Mouse (Mus musculus) limb, embryonic 11.5 days (tissue): ENCODE data around the gene Ankrd33b. TPM values are rescaled to one million over a fixed set of nuclear protein-coding genes. Genes with fewer than 3 reads are reported as not detected.

Source experiments
- ATAC-seq: fragments of 200-750 bp; cut with Nextera tagmentation; 2 replicates; pipeline ENCODE4 v1.8.0; 2017; ENCODE audit warnings: low read depth; ENCODE audit not compliant: insufficient number of reproducible peaks, low FRiP score, low TSS enrichment
- DNase-seq: peaks from one replicate; pipeline ENCODE4 v3.0.0-alpha.2; 2015; ENCODE audit warnings: low spot score
- H3K27ac ChIP-seq: fragments of 300-500 bp; sonication (generic); replicated peaks from 2 replicates; pipeline ENCODE4 v1.5.1; 2014; ENCODE audit warnings: low read depth, mild to moderate bottlenecking, low read length
- H3K27me3 ChIP-seq: fragments of 300-500 bp; sonication (generic); 2 replicates; pipeline ENCODE4 v1.6.1; 2014; ENCODE audit warnings: mild to moderate bottlenecking, low read length, mixed read lengths; ENCODE audit not compliant: control insufficient read depth, insufficient read depth
- H3K36me3 ChIP-seq: fragments of 300-500 bp; sonication (generic); 2 replicates; pipeline ENCODE4 v1.6.1; 2014; ENCODE audit warnings: mild to moderate bottlenecking, low read length, moderate library complexity, mixed read lengths; ENCODE audit not compliant: control insufficient read depth, insufficient read depth
- H3K4me1 ChIP-seq: fragments of 300-500 bp; sonication (generic); 2 replicates; pipeline ENCODE4 v1.6.1; 2014; ENCODE audit warnings: low read length, mixed read lengths; ENCODE audit not compliant: control insufficient read depth, insufficient read depth
- H3K4me2 ChIP-seq: fragments of 300-500 bp; sonication (generic); 2 replicates; pipeline ENCODE4 v1.6.1; 2014; ENCODE audit warnings: low read depth, mild to moderate bottlenecking, moderate library complexity; ENCODE audit not compliant: severe bottlenecking
- H3K4me3 ChIP-seq: fragments of 300-500 bp; sonication (generic); 2 replicates; pipeline ENCODE4 v1.5.1; 2014; ENCODE audit warnings: low read depth, low read length
- H3K9ac ChIP-seq: fragments of 300-500 bp; sonication (generic); 2 replicates; pipeline ENCODE4 v1.6.1; 2014; ENCODE audit warnings: mild to moderate bottlenecking, low read length
- H3K9me3 ChIP-seq: fragments of 300-500 bp; sonication (generic); 2 replicates; pipeline ENCODE4 v1.6.1; 2016; ENCODE audit warnings: low read length; ENCODE audit not compliant: control insufficient read depth
- WGBS: fragments of 180-500 bp; shearing (Covaris S2); extraction: QIAGEN DNeasy Blood & Tissue Kit; methylation state at CpG from one replicate; pipeline ENCODE4 v1.1.7; 2014; 5-methylcytosine and 5-hydroxymethylcytosine counted together
- polyA plus RNA-seq: library from polyadenylated mRNA; unstranded; fragments of >200 nt; fragmentation: Nextera tagmentation; extraction: Ambion mirVana; gene quantifications from 2 replicates; pipeline ENCODE4 v1.2.1, GENCODE M21; 2014

Gene Ankrd33b
- polyA plus RNA-seq, 1 experiment from 2014 or later: 0.36 TPM

DNA sequence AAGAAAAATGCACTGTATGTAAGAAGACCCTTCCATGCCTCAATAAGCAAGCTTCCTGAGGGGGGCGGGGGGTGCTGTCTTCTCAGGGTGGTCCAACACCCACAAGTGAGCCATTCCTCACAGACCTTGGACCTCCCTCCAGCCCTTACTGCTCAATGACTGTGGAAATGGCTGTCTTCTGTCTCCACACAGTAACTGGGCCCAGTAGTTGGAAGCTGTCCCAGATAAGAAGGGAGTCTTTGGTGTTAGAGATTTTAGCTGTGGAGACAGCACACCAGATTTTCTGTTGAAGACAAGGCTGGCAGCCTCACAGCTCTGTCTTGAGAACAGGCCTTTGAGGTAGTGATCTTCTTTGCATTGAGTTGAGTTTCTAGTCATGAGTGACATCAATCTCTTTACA is 110.2 kb downstream of the Ankrd33b start:
- H3K27ac ChIP-seq: no peak overlapping the region
- WGBS: 84% methylated on average over 1 of the region's 1 CpGs
- no peak for DNase-seq
- no peaks in the 10 kb centered on the region for H3K4me1 ChIP-seq
- no peaks in the 10 kb centered on the region for H3K27me3 ChIP-seq
- H3K36me3 ChIP-seq: no peaks in the 10 kb centered on the region
- H3K9ac ChIP-seq: no peak overlapping the region
- no peak overlapping the region for H3K4me3 ChIP-seq
- H3K9me3 ChIP-seq: no peaks in the 10 kb centered on the region
- no peak for ATAC-seq
- H3K4me2 ChIP-seq: no peak overlapping the region

DNA sequence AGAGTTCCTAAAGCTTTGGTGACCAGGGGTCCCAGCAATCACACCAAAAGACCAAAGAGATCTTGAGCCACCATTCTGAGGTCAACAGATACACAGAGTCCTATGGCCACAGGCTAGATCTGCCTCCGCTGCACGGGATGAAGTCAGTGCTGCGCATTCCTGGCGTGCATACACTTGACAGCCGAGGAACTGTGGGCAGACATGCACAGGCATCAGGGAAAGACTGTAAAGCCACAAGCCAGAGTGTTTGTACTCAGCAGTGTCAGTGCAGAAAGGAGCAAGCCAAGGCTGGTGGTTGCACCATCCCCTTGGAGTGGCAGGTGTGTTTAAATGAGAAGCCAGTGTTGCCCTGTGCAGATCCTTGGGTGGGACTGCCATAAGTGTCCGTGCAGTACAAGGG is 111.8 kb downstream of the Ankrd33b start:
- Histone ChIP-seq H3K4me2 (no peak overlapping the region), H3K4me1 (no peaks in the 10 kb centered on the region), H3K36me3 (no peaks in the 10 kb centered on the region), H3K27ac (no peak overlapping the region), H3K9ac (no peak overlapping the region), H3K4me3 (no peak overlapping the region), H3K9me3 (no peaks in the 10 kb centered on the region), H3K27me3 (no peaks in the 10 kb centered on the region)
- WGBS: 81% methylated on average over 6 of the region's 6 CpGs
- no peak for ATAC-seq
- DNase-seq: no peak

DNA sequence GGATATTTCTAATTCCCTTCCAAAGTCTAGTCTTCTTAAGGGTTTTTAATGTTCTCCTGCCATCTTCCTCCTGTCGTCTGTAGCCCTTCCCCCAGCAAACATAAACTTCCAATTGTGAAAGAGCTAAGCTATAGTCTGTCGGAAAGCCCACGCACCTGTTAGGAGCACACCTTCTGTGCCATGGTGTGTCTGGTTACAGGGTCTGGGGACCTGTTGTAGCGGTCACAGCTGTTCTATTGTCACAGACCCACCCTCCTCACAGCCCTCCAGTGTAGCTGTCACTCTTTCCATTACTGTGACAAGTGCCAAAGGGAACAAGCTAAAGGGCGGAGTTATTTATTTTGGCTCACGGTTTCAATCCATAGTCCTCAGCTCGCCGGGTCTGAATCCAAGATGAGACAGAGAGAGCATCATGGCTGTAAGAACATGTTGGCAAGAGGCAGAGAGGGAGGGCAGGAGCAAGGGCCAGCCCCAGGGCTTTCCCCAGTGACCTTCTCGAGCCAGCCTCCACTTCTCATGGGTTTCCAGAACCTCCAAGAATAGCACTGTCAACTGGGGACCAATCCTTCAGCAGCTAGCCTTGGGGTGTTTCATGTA is 112.5 kb downstream of the Ankrd33b start:
- no peaks in the 10 kb centered on the region for H3K9me3 ChIP-seq
- no peak overlapping the region for H3K4me3 ChIP-seq
- no peak overlapping the region for H3K9ac ChIP-seq
- H3K4me1 ChIP-seq: no peaks in the 10 kb centered on the region
- 89% methylated on average over 9 of the region's 9 CpGs for WGBS
- DNase-seq (no peak), ATAC-seq (no peak)
- no peaks in the 10 kb centered on the region for H3K27me3 ChIP-seq
- no peaks in the 10 kb centered on the region for H3K36me3 ChIP-seq
- H3K4me2 ChIP-seq: no peak overlapping the region
- H3K27ac ChIP-seq: no peak overlapping the region

DNA sequence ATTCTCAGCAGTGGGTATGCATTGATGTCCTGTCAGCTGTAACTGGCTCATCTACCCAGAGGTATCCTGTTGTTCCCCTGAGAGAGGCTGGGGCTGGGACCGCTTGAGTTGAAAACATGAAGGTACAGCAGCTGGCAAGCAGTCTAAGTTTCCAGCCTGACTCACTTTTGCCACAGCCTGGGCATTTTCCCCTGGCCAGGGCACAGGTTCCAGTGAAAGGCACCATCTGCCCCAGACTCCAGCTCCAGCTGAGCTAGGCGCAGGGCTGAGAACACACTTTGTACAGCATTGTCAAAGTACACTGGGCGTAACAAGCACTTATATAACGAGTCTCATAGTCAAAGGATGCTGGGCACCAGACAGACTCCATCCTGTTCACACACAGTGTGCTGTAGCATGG is 113.6 kb downstream of the Ankrd33b start:
- DNase-seq: no peak
- Histone ChIP-seq H3K4me2 (no peak overlapping the region), H3K9me3 (no peaks in the 10 kb centered on the region), H3K4me1 (0 out of 2 replicates have a peak, but pooled peaks cover 3% of the 10 kb centered on the region), H3K4me3 (no peak overlapping the region), H3K27me3 (no peaks in the 10 kb centered on the region), H3K9ac (no peak overlapping the region), H3K36me3 (no peaks in the 10 kb centered on the region), H3K27ac (no peak overlapping the region)
- 86% methylated on average over 4 of the region's 4 CpGs for WGBS
- ATAC-seq: no peak

DNA sequence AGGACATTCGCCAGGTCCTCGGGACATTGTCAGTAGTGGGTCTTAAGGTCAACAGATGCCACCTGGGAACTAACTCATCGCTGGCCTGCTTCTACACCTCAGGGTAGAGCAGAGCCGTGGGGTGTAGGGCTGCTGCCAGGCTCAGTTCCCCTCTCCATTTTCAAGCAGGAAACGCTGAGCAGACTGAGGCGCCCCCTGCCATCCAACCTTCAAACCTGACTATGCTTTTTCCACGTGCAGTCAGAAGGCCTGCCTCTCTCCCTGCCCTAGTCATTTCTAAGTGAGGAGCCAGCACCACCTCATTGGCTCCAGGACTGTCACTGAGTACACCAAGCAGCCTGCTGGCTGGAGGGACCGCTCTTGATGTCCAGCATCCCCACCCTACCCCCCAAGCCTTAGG is 114.1 kb downstream of the Ankrd33b start:
- Histone ChIP-seq H3K9ac (no peak overlapping the region), H3K36me3 (no peaks in the 10 kb centered on the region), H3K27me3 (no peaks in the 10 kb centered on the region), H3K27ac (no peak overlapping the region), H3K4me2 (no peak overlapping the region), H3K9me3 (no peaks in the 10 kb centered on the region), H3K4me1 (peaks cover 7% of the 10 kb centered on the region; the same call in 1 of the 2 replicates), H3K4me3 (no peak overlapping the region)
- DNase-seq (no peak), ATAC-seq (no peak)
- WGBS: 68% methylated on average over 8 of the region's 8 CpGs

DNA sequence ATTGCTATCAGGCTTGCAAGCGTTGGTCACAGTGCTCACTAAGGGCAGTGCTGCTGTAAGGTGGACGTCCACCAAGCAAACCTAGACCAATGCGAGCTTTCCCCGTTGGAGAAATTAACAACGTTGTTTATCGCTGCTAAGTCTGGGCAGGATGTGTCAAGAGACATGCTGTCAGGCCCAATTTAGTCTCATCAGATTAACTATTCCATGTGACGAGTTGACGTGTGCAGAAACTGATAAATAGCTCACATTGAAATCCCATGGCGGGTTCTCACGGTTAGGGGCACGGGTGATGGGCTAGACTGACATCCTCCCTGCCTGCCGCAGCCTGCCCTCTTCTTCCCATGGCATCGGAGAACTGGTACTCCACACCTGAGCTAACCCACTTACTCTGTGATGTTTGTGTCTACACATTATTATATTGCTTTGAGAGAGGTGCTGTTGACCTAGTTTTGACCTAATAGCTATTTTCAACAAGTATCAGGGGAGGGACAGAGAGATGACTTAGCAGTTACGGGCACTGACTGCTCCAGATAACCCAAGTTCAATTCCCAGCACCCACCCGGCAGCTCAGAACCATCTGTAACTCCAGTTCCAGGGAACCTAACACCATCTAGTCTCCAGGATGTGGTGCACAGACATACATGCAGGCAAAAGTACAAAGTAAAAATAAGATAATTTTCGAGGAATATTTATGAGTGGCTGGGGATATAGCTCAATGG is 114.8 kb downstream of the Ankrd33b start:
- no peak for ATAC-seq
- 87% methylated on average over 16 of the region's 16 CpGs for WGBS
- Histone ChIP-seq H3K27me3 (no peaks in the 10 kb centered on the region), H3K9me3 (no peaks in the 10 kb centered on the region), H3K27ac (no peak overlapping the region), H3K4me3 (no peak overlapping the region), H3K4me2 (no peak overlapping the region), H3K36me3 (no peaks in the 10 kb centered on the region), H3K4me1 (peaks cover 9% of the 10 kb centered on the region; the same call in 1 of the 2 replicates), H3K9ac (no peak overlapping the region)
- DNase-seq: no peak

DNA sequence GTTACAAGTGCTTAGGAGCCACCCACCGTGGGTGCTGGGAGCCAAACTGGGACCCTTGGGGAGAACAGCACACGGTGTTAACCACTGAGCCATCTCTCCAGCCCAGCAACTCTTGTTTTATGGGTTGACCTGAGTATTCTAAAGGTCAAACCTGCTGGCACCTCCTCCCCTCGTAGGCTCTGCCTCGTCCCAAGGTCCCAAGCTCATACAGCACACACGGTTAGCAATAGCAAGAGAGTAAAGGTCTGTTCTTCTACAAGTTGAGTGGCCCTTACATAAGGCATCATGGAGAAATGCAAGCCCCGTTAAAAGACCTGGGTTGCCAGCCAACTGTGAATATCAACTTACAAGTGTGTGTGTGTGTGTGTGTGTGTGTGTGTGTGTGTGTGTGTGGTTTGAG is 116.3 kb downstream of the Ankrd33b start:
- H3K4me1 ChIP-seq: peaks cover 9% of the 10 kb centered on the region; the same call in 1 of the 2 replicates
- ATAC-seq (no peak), DNase-seq (no peak)
- H3K27ac ChIP-seq: no peak overlapping the region
- no peaks in the 10 kb centered on the region for H3K36me3 ChIP-seq
- H3K9me3 ChIP-seq: no peaks in the 10 kb centered on the region
- no peak overlapping the region for H3K4me3 ChIP-seq
- no peak overlapping the region for H3K4me2 ChIP-seq
- H3K9ac ChIP-seq: no peak overlapping the region
- 78% methylated on average over 6 of the region's 6 CpGs for WGBS
- no peaks in the 10 kb centered on the region for H3K27me3 ChIP-seq

DNA sequence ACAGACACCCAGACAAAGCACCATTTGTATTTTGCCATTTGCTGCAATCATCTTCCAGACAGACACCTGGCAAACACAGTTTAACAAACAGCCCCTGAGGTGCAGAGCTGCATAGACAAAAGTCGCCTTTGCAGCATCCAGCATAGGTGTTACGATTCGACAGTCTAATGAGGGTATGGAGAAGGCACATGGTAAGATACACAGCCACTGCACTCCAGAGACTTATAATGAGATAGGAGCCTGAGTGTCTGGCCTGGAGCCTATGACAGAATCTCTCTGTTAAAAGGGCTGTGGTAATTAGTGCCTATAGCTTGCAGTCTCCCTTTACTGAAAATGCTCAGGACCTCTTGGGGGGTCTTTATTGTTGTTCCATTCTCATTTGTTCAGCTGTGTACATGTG is 116.8 kb downstream of the Ankrd33b start:
- no peaks in the 10 kb centered on the region for H3K36me3 ChIP-seq
- H3K27me3 ChIP-seq: no peaks in the 10 kb centered on the region
- DNase-seq: no peak
- no peaks in the 10 kb centered on the region for H3K9me3 ChIP-seq
- H3K4me1 ChIP-seq: peaks cover 9% of the 10 kb centered on the region; the same call in 1 of the 2 replicates
- no peak for ATAC-seq
- H3K27ac ChIP-seq: no peak overlapping the region
- no peak overlapping the region for H3K9ac ChIP-seq
- WGBS: 80% methylated on average over 3 of the region's 3 CpGs
- H3K4me2 ChIP-seq: no peak overlapping the region
- H3K4me3 ChIP-seq: no peak overlapping the region
